Mouse (Mus musculus) hindbrain, embryonic 10.5 days (tissue): Measurements from ENCODE around the gene Atp6v0c. TPM values are rescaled to one million over a fixed set of nuclear protein-coding genes. Genes with fewer than 3 reads are reported as not detected.
"Not testable (repeated sequence)": the region's sequence is repeated elsewhere in the genome, so short reads cannot be mapped to it uniquely, and the experiment has no call there.

ENCODE experiments used
- DNase-seq: peaks from one replicate; pipeline ENCODE4 v3.0.0-alpha.2; 2017; ENCODE audit warnings: low spot score
- H3K27ac ChIP-seq: fragments of 300-500 bp; sonication (generic); 2 replicates; pipeline ENCODE4 v1.5.1; 2016; ENCODE audit warnings: mild to moderate bottlenecking, moderate library complexity
- H3K27me3 ChIP-seq: fragments of 300-500 bp; sonication (generic); 2 replicates; pipeline ENCODE4 v1.6.1; 2016; ENCODE audit warnings: mild to moderate bottlenecking; ENCODE audit not compliant: poor library complexity, insufficient read depth, severe bottlenecking
- H3K36me3 ChIP-seq: fragments of 300-500 bp; sonication (generic); 2 replicates; pipeline ENCODE4 v1.6.1; 2016; ENCODE audit warnings: mild to moderate bottlenecking, moderate library complexity
- H3K4me1 ChIP-seq: fragments of 300-500 bp; sonication (generic); replicated peaks from 2 replicates; pipeline ENCODE4 v1.6.1; 2016; ENCODE audit warnings: mild to moderate bottlenecking
- H3K4me3 ChIP-seq: fragments of 300-500 bp; sonication (generic); 2 replicates; pipeline ENCODE4 v1.5.1; 2016; ENCODE audit warnings: mild to moderate bottlenecking, moderate library complexity
- H3K9me3 ChIP-seq: fragments of 300-500 bp; sonication (generic); 2 replicates; pipeline ENCODE4 v1.6.1; 2016; ENCODE audit warnings: mild to moderate bottlenecking, moderate library complexity
- WGBS: fragments of 180-500 bp; shearing (Covaris S2); methylation state at CpG from one replicate; pipeline ENCODE4 v1.1.7; 2016; 5-methylcytosine and 5-hydroxymethylcytosine counted together
- polyA plus RNA-seq: library from polyadenylated mRNA; unstranded; fragments of >200 nt; fragmentation: Nextera tagmentation; extraction: Ambion mirVana; gene quantifications from 2 replicates; pipeline ENCODE4 v1.2.1, GENCODE M21; 2016

Atp6v0c gene
- polyA plus RNA-seq, 1 experiment from 2014 or later: 579 TPM

DNA sequence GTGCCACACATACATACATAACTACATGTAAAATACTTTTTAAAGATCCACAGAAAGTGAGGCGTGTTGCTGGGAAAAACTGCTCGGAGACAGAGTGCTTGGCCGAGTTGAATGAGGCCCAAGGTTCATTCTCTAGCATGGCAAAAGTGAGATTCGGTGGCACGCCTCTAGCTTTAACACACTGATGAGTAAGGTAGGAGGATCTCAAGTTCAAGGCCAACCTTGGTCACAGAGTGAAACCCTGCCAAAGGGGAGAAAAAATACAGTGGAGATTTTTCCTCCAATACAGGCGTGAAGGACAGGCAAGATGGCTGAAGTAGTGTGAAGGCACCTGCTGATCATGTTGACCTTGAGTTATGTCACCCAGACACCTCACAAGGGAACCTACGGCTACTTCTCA, 20.1 kb downstream of the Atp6v0c start:
- H3K36me3 ChIP-seq: 0 out of 2 replicates have a peak, but pooled peaks cover under 1% of the 10 kb centered on the region
- peaks cover 12% of the 10 kb centered on the region for H3K4me1 ChIP-seq
- no peak overlapping the region for H3K4me3 ChIP-seq
- whole genome bisulfite sequencing: 90% methylated on average over 7 of the region's 7 CpGs
- H3K9me3 ChIP-seq: no peaks in the 10 kb centered on the region
- DNase-seq: no peak
- no peaks in the 10 kb centered on the region for H3K27me3 ChIP-seq
- H3K27ac ChIP-seq: no peak overlapping the region

- DNase-seq: no peak
- H3K4me1 ChIP-seq: peaks cover 16% of the 10 kb centered on the region
- no peaks in the 10 kb centered on the region for H3K9me3 ChIP-seq
- no peaks in the 10 kb centered on the region for H3K36me3 ChIP-seq
- whole genome bisulfite sequencing: 52% methylated on average over 2 of the region's 2 CpGs
- H3K27me3 ChIP-seq: no peaks in the 10 kb centered on the region
- H3K27ac ChIP-seq: no peak overlapping the region
- no peak overlapping the region for H3K4me3 ChIP-seq
Measured at GRCm38 (mm10) chr17:24142897-24143296, 26.6 kb downstream of the Atp6v0c start.

DNA sequence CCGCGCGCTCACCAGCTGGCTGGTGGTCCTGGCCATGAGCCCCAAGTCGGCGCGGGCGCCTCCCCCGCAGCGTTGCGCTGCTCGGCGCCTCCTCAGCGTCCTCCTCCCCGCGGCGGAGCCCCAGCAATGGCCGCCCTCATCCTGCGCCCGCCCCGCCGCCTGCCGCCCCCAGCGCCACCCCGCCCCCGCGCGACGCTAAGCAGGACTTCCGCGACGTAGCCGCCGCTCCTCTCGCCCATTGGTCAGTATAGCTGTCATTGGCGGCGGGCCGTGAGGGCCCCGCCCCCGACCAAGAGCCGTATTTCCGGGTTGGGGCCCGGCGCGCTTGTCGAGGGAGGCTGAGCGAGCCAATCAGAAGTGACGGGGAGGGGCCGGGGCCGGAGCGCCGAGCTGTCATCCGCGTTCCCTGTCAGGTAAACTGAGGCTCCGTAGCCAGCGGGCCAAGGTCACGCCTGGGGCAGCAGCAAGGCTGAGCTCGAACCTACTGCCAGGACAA, 28.0 kb downstream of the Atp6v0c start:
- no peaks in the 10 kb centered on the region for H3K36me3 ChIP-seq
- H3K9me3 ChIP-seq: no peaks in the 10 kb centered on the region
- peaks cover 16% of the 10 kb centered on the region for H3K4me1 ChIP-seq
- no peaks in the 10 kb centered on the region for H3K27me3 ChIP-seq
- peak overlapping the region; percentile 94 for H3K4me3 ChIP-seq
- under 1% methylated on average over 57 of the region's 57 CpGs for WGBS
- DNase-seq: peak; percentile 96
- peak overlapping the region; percentile 94 for H3K27ac ChIP-seq

GRCm38 (mm10) chr17:24140845-24141424, 28.6 kb downstream of the Atp6v0c start:
- Histone ChIP-seq H3K4me1 (peaks cover 16% of the 10 kb centered on the region), H3K27ac (peak overlapping the region; percentile 94), H3K36me3 (no peaks in the 10 kb centered on the region), H3K27me3 (no peaks in the 10 kb centered on the region), H3K9me3 (no peaks in the 10 kb centered on the region), H3K4me3 (peak overlapping the region; percentile 94)
- DNase-seq: no peak
- WGBS: 1% methylated on average over 43 of the region's 43 CpGs

GRCm38 (mm10) chr17:24139968-24140367, 29.5 kb downstream of the Atp6v0c start:
- whole genome bisulfite sequencing: 92% methylated on average over 4 of the region's 4 CpGs
- H3K4me3 ChIP-seq: peak overlapping the region; percentile 94
- H3K27me3 ChIP-seq: no peaks in the 10 kb centered on the region
- H3K36me3 ChIP-seq: no peaks in the 10 kb centered on the region
- peaks cover 16% of the 10 kb centered on the region for H3K4me1 ChIP-seq
- no peak for DNase-seq
- no peaks in the 10 kb centered on the region for H3K9me3 ChIP-seq
- no peak overlapping the region for H3K27ac ChIP-seq

- H3K4me3 ChIP-seq: no peak overlapping the region
- H3K27me3 ChIP-seq: no peaks in the 10 kb centered on the region
- no peaks in the 10 kb centered on the region for H3K9me3 ChIP-seq
- 90% methylated on average over 3 of the region's 3 CpGs for WGBS
- peaks cover 16% of the 10 kb centered on the region for H3K4me1 ChIP-seq
- no peak overlapping the region for H3K27ac ChIP-seq
- DNase-seq: no peak
- no peaks in the 10 kb centered on the region for H3K36me3 ChIP-seq
Measured at GRCm38 (mm10) chr17:24139256-24139655, 30.2 kb downstream of the Atp6v0c start.

DNA sequence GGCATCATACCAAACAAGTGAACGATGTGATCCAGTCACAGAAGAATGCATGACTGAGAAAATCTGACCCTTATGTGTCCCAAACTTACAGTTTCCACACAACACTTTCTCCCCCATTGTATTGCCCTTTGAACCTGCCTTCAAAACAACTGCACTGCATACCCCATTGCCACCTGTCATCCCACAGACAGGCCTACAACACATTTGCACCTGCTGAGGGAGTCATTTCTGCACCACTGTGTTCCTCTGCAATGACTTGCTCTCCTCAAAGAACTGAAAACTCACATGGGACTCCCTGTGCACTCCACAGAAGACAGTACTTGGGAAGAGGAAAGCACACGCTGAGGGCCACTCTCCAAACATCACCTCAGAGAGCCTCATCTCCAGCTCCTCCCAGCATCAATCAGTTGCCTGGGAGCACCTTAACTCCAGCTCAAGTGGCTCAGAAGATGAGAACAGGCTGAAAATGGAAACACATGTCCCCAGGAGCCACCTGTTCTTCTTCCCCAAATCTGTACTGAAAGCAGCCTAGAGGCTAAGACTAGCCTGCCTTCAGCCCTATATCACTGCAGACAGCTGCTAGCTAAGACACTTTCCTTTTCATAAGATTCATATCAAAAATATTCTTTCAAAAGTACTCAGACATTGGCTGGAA, 32.1 kb downstream of the Atp6v0c start:
- Histone ChIP-seq H3K36me3 (no peaks in the 10 kb centered on the region; the same call in 1 of the 2 replicates), H3K4me3 (no peak overlapping the region), H3K4me1 (peaks cover 16% of the 10 kb centered on the region), H3K27me3 (no peaks in the 10 kb centered on the region), H3K27ac (no peak overlapping the region), H3K9me3 (no peaks in the 10 kb centered on the region)
- 86% methylated on average over 2 of the region's 2 CpGs for WGBS
- DNase-seq: no peak

DNA sequence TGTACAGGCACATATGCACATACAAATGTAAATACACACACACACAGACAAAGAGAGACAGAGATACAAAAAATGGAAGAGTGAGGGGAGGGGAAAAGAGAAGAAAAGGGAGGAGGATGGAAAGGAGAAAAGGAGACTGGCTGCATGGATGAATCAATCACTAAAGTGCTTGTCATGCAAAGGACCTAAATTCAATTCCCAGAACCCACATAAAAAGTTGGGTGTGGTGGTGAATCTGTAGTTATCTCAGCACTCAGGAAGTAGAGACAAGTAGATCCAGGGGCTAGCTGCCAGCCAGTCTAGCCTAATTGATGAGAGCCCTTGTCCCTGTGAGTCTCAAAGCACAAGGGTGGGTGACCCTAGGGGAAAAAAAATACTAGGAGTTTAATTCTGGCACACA, 35.4 kb downstream of the Atp6v0c start:
- H3K9me3 ChIP-seq: no peaks in the 10 kb centered on the region
- no peaks in the 10 kb centered on the region for H3K4me1 ChIP-seq
- DNase-seq: no peak
- H3K36me3 ChIP-seq: no peaks in the 10 kb centered on the region; the same call in 1 of the 2 replicates
- no peak overlapping the region for H3K4me3 ChIP-seq
- H3K27me3 ChIP-seq: no peaks in the 10 kb centered on the region
- H3K27ac ChIP-seq: no peak overlapping the region

DNA sequence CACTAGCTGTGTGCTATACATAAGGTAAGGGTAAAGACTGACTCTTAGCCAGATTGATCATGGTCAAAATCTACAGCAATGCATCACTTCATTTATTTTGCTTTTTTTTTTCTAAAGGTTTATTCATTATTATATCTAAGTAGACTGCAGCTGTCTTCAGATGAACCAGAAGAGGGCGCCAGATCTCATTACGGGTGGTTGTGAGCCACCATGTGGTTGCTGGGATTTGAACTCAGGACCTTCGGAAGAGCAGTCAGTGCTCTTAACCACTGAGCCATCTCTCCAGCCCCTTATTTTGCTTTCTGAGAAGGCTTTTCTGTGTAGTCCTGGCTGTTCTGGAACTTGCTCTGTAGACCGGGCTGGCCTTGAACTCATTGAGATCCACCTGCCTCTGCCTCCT, 36.6 kb downstream of the Atp6v0c start:
- H3K4me3 ChIP-seq, H3K4me1 ChIP-seq, H3K36me3 ChIP-seq, DNase-seq, H3K27ac ChIP-seq, H3K27me3 ChIP-seq, H3K9me3 ChIP-seq: not testable (repeated sequence)
- 91% methylated on average over 4 of the region's 4 CpGs for WGBS

DNA sequence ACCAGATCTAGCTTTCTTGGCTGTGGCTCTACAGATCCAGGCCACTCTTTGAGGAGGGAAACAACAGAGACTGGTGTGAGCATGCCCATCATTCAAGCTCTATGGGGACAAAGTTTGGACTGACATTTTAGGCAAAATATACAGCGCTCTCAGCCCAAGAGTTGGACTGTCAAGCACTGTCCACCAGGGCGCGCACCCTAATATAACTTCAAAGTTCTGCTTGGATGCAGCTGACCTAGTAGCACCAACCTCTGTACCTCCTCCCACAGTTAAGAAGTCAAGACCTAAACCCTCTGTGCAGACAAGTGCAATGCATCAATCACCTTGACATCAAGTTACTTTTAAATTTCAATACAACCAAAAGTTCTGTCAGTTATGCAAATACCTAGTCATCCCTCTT, 37.9 kb downstream of the Atp6v0c start:
- no peaks in the 10 kb centered on the region for H3K27me3 ChIP-seq
- DNase-seq: no peak
- H3K4me3 ChIP-seq: no peak overlapping the region
- 89% methylated on average over 3 of the region's 3 CpGs for WGBS
- H3K36me3 ChIP-seq: no peaks in the 10 kb centered on the region; the same call in 1 of the 2 replicates
- H3K9me3 ChIP-seq: no peaks in the 10 kb centered on the region
- no peaks in the 10 kb centered on the region for H3K4me1 ChIP-seq
- no peak overlapping the region for H3K27ac ChIP-seq

DNA sequence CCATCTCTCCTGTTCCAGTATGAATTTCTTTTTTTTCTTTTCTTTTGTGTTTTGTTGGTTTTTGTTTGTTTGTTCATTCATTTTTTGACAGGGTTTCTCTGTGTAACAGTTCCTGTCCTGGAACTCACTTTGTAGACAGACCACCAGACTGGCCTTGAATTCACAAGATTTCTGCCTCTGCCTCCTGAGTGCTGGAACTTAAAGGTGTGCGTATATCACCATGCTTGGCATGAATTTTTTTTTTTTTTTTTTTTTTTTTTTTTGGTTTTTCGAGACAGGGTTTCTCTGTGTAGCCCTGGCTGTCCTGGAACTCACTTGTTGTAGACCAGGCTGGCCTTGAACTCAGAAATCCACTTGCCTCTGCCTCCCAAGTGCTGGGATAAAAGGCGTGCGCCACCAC, 40.3 kb downstream of the Atp6v0c start:
- not testable (repeated sequence) for H3K27me3 ChIP-seq, H3K27ac ChIP-seq, H3K36me3 ChIP-seq, H3K4me1 ChIP-seq, H3K9me3 ChIP-seq, DNase-seq, H3K4me3 ChIP-seq
- WGBS: 91% methylated on average over 4 of the region's 4 CpGs

- H3K9me3 ChIP-seq: no peaks in the 10 kb centered on the region
- no peaks in the 10 kb centered on the region for H3K4me1 ChIP-seq
- DNase-seq: no peak
- H3K27me3 ChIP-seq: no peaks in the 10 kb centered on the region
- no peak overlapping the region for H3K4me3 ChIP-seq
- no peak overlapping the region for H3K27ac ChIP-seq
- H3K36me3 ChIP-seq: no peaks in the 10 kb centered on the region
- 86% methylated on average over 1 of the region's 1 CpGs for WGBS
Measured at GRCm38 (mm10) chr17:24127592-24127991, 41.9 kb downstream of the Atp6v0c start.

GRCm38 (mm10) chr17:24126801-24127200, 42.7 kb downstream of the Atp6v0c start:
- H3K27me3 ChIP-seq: no peaks in the 10 kb centered on the region
- no peak for DNase-seq
- H3K4me1 ChIP-seq: no peaks in the 10 kb centered on the region
- H3K27ac ChIP-seq: no peak overlapping the region
- WGBS: 79% methylated on average over 3 of the region's 3 CpGs
- no peaks in the 10 kb centered on the region for H3K9me3 ChIP-seq
- no peak overlapping the region for H3K4me3 ChIP-seq
- H3K36me3 ChIP-seq: no peaks in the 10 kb centered on the region
